Mouse (Mus musculus): ENCODE results near the gene B3galnt1. TPM values are rescaled to one million over a fixed set of nuclear protein-coding genes. Genes with fewer than 3 reads are reported as not detected.
"Not testable (repeated sequence)": the region's sequence is repeated elsewhere in the genome, so short reads cannot be mapped to it uniquely, and the experiment has no call there.

The B3galnt1 gene
- polyA plus RNA-seq, 1 experiment from 2014 or later = 38.9 TPM

GRCm38 (mm10) chr3:69575577-69575976, 23.2 kb downstream of the B3galnt1 start:
- Histone ChIP-seq H3K9me3 (ENCODE audit: low read length) (no peaks in the 10 kb centered on the region), H3K36me3 (ENCODE audit: insufficient read depth, low read length) (peaks cover 26% of the 10 kb centered on the region), H3K4me1 (ENCODE audit: insufficient read depth, low read length) (no peaks in the 10 kb centered on the region), H3K27me3 (ENCODE audit: insufficient read depth, low read length) (no peaks in the 10 kb centered on the region), H3K4me3 (ENCODE audit: low read length) (no peak overlapping the region), H3K9ac (replicated peaks; ENCODE audit: low read length) (no peak overlapping the region), H3K4me2 (replicated peaks; ENCODE audit: low read depth, low read length) (no peak overlapping the region), H3K27ac (ENCODE audit: low read length) (no peak overlapping the region)
- ATAC-seq (ENCODE audit: low FRiP score, low TSS enrichment) = no peak
- 93% methylated on average over 11 of the region's 11 CpGs for WGBS

GRCm38 (mm10) chr3:69572561-69572960, 26.2 kb downstream of the B3galnt1 start:
- H3K9me3 ChIP-seq (ENCODE audit: low read length) = no peaks in the 10 kb centered on the region
- H3K9ac ChIP-seq (replicated peaks; ENCODE audit: low read length) = no peak overlapping the region
- no peaks in the 10 kb centered on the region for H3K4me1 ChIP-seq (ENCODE audit: insufficient read depth, low read length)
- H3K27me3 ChIP-seq (ENCODE audit: insufficient read depth, low read length) = no peaks in the 10 kb centered on the region
- no peak overlapping the region for H3K4me2 ChIP-seq (replicated peaks; ENCODE audit: low read depth, low read length)
- WGBS = 90% methylated on average over 5 of the region's 5 CpGs
- no peak overlapping the region for H3K4me3 ChIP-seq (ENCODE audit: low read length)
- H3K27ac ChIP-seq (ENCODE audit: low read length) = no peak overlapping the region
- peaks cover 19% of the 10 kb centered on the region for H3K36me3 ChIP-seq (ENCODE audit: insufficient read depth, low read length)
- no peak for ATAC-seq (ENCODE audit: low FRiP score, low TSS enrichment)

GRCm38 (mm10) chr3:69565586-69565985, 33.2 kb downstream of the B3galnt1 start:
- H3K4me1 ChIP-seq (ENCODE audit: insufficient read depth, low read length); H3K27ac ChIP-seq (ENCODE audit: low read length); H3K27me3 ChIP-seq (ENCODE audit: insufficient read depth, low read length); H3K4me3 ChIP-seq (ENCODE audit: low read length); H3K9me3 ChIP-seq (ENCODE audit: low read length); ATAC-seq (ENCODE audit: low FRiP score, low TSS enrichment); H3K9ac ChIP-seq (replicated peaks; ENCODE audit: low read length); H3K36me3 ChIP-seq (ENCODE audit: insufficient read depth, low read length); H3K4me2 ChIP-seq (replicated peaks; ENCODE audit: low read depth, low read length): not testable (repeated sequence)
- WGBS = 86% methylated on average over 1 of the region's 1 CpGs

GRCm38 (mm10) chr3:69563406-69563805, 35.4 kb downstream of the B3galnt1 start:
- Histone ChIP-seq H3K4me1 (ENCODE audit: insufficient read depth, low read length) (peaks cover 3% of the 10 kb centered on the region; the same call in 1 of the 2 replicates), H3K9me3 (ENCODE audit: low read length) (0 out of 2 replicates have a peak, but pooled peaks cover 2% of the 10 kb centered on the region), H3K9ac (replicated peaks; ENCODE audit: low read length) (no peak overlapping the region), H3K4me2 (replicated peaks; ENCODE audit: low read depth, low read length) (no peak overlapping the region), H3K4me3 (ENCODE audit: low read length) (no peak overlapping the region), H3K27me3 (ENCODE audit: insufficient read depth, low read length) (no peaks in the 10 kb centered on the region), H3K36me3 (ENCODE audit: insufficient read depth, low read length) (no peaks in the 10 kb centered on the region), H3K27ac (ENCODE audit: low read length) (no peak overlapping the region)
- WGBS = 94% methylated on average over 4 of the region's 6 CpGs
- ATAC-seq (ENCODE audit: low FRiP score, low TSS enrichment) = no peak

- Histone ChIP-seq H3K36me3 (ENCODE audit: insufficient read depth, low read length) (no peaks in the 10 kb centered on the region), H3K4me1 (ENCODE audit: insufficient read depth, low read length) (peaks cover 3% of the 10 kb centered on the region; the same call in 1 of the 2 replicates), H3K9me3 (ENCODE audit: low read length) (0 out of 2 replicates have a peak, but pooled peaks cover 2% of the 10 kb centered on the region), H3K9ac (replicated peaks; ENCODE audit: low read length) (no peak overlapping the region), H3K4me3 (ENCODE audit: low read length) (no peak overlapping the region), H3K27me3 (ENCODE audit: insufficient read depth, low read length) (no peaks in the 10 kb centered on the region), H3K27ac (ENCODE audit: low read length) (no peak overlapping the region), H3K4me2 (replicated peaks; ENCODE audit: low read depth, low read length) (no peak overlapping the region)
- WGBS = 65% methylated on average over 5 of the region's 5 CpGs
- no peak; the same call in 1 of the 2 replicates for ATAC-seq (ENCODE audit: low FRiP score, low TSS enrichment)
Observed at GRCm38 (mm10) chr3:69561686-69562085, 37.1 kb downstream of the B3galnt1 start.

DNA sequence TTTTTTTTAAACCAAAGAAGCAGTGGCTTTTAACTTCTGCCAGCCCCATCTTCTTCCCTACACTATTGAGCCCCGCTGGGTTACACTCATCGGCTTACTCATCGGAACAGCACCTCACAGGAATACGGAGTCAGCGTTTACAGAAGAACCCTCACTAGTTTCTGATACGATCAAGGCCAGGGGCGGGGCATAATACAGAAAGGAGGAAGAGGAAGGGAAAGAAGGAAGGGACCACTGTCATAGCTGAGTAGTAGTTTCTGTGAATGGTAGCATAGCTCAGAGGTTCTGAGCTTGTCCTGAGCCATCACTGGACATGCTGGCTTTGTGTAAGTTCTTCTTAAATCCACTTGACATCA, 38.8 kb downstream of the B3galnt1 start:
- H3K27ac ChIP-seq (ENCODE audit: low read length) = no peak overlapping the region
- 67% methylated on average over 7 of the region's 7 CpGs for WGBS
- no peaks in the 10 kb centered on the region for H3K27me3 ChIP-seq (ENCODE audit: insufficient read depth, low read length)
- no peak for ATAC-seq (ENCODE audit: low FRiP score, low TSS enrichment)
- H3K4me1 ChIP-seq (ENCODE audit: insufficient read depth, low read length) = peaks cover 3% of the 10 kb centered on the region; the same call in 1 of the 2 replicates
- H3K4me3 ChIP-seq (ENCODE audit: low read length) = no peak overlapping the region
- H3K4me2 ChIP-seq (replicated peaks; ENCODE audit: low read depth, low read length) = no peak overlapping the region
- H3K36me3 ChIP-seq (ENCODE audit: insufficient read depth, low read length) = no peaks in the 10 kb centered on the region
- H3K9ac ChIP-seq (replicated peaks; ENCODE audit: low read length) = no peak overlapping the region
- 0 out of 2 replicates have a peak, but pooled peaks cover 2% of the 10 kb centered on the region for H3K9me3 ChIP-seq (ENCODE audit: low read length)

- Histone ChIP-seq H3K4me3 (ENCODE audit: low read length) (no peak overlapping the region), H3K9me3 (ENCODE audit: low read length) (no peaks in the 10 kb centered on the region), H3K4me2 (replicated peaks; ENCODE audit: low read depth, low read length) (no peak overlapping the region), H3K36me3 (ENCODE audit: insufficient read depth, low read length) (no peaks in the 10 kb centered on the region), H3K9ac (replicated peaks; ENCODE audit: low read length) (no peak overlapping the region), H3K27ac (ENCODE audit: low read length) (no peak overlapping the region; the same call in 1 of the 2 replicates), H3K27me3 (ENCODE audit: insufficient read depth, low read length) (no peaks in the 10 kb centered on the region), H3K4me1 (ENCODE audit: insufficient read depth, low read length) (peaks cover 3% of the 10 kb centered on the region; the same call in 1 of the 2 replicates)
- ATAC-seq (ENCODE audit: low FRiP score, low TSS enrichment) = peak; percentile 42; the same call in 1 of the 2 replicates
- 50% methylated on average over 6 of the region's 6 CpGs for WGBS
Observed at GRCm38 (mm10) chr3:69559316-69559974, 39.3 kb downstream of the B3galnt1 start.

GRCm38 (mm10) chr3:69556092-69556778, 42.5 kb downstream of the B3galnt1 start:
- no peak overlapping the region for H3K4me3 ChIP-seq (ENCODE audit: low read length)
- no peaks in the 10 kb centered on the region for H3K36me3 ChIP-seq (ENCODE audit: insufficient read depth, low read length)
- H3K4me2 ChIP-seq (replicated peaks; ENCODE audit: low read depth, low read length) = no peak overlapping the region
- H3K4me1 ChIP-seq (ENCODE audit: insufficient read depth, low read length) = peaks cover 3% of the 10 kb centered on the region; the same call in 1 of the 2 replicates
- 82% methylated on average over 12 of the region's 12 CpGs for WGBS
- H3K9me3 ChIP-seq (ENCODE audit: low read length) = no peaks in the 10 kb centered on the region
- H3K27me3 ChIP-seq (ENCODE audit: insufficient read depth, low read length) = no peaks in the 10 kb centered on the region
- H3K9ac ChIP-seq (replicated peaks; ENCODE audit: low read length) = no peak overlapping the region
- ATAC-seq (ENCODE audit: low FRiP score, low TSS enrichment) = no peak
- no peak overlapping the region for H3K27ac ChIP-seq (ENCODE audit: low read length)

DNA sequence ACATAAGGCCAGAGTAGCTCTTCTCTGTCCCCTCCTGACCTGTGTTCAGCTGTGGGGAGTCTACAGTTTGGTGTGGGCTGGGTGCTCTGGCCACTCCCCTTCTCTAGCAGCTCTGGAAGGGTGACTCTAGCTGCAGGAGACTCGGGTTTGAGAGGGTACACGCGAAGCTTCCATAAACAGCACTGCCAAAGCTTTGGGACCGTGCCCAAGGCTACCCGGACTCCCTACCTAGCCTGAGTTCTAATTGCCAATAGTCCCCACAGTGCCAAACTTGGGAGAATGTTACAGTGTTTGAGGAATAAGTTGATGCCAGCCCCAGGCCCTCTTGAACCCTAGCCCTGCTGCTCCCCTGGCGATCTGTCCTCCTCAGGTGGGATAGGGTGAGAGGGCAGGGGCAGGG, 43.2 kb downstream of the B3galnt1 start:
- no peaks in the 10 kb centered on the region for H3K36me3 ChIP-seq (ENCODE audit: insufficient read depth, low read length)
- H3K4me2 ChIP-seq (replicated peaks; ENCODE audit: low read depth, low read length) = no peak overlapping the region
- WGBS = 78% methylated on average over 6 of the region's 6 CpGs
- no peak overlapping the region for H3K9ac ChIP-seq (replicated peaks; ENCODE audit: low read length)
- no peaks in the 10 kb centered on the region for H3K27me3 ChIP-seq (ENCODE audit: insufficient read depth, low read length)
- no peaks in the 10 kb centered on the region for H3K9me3 ChIP-seq (ENCODE audit: low read length)
- no peak overlapping the region for H3K27ac ChIP-seq (ENCODE audit: low read length)
- ATAC-seq (ENCODE audit: low FRiP score, low TSS enrichment) = no peak
- H3K4me3 ChIP-seq (ENCODE audit: low read length) = no peak overlapping the region
- peaks cover 3% of the 10 kb centered on the region; the same call in 1 of the 2 replicates for H3K4me1 ChIP-seq (ENCODE audit: insufficient read depth, low read length)

DNA sequence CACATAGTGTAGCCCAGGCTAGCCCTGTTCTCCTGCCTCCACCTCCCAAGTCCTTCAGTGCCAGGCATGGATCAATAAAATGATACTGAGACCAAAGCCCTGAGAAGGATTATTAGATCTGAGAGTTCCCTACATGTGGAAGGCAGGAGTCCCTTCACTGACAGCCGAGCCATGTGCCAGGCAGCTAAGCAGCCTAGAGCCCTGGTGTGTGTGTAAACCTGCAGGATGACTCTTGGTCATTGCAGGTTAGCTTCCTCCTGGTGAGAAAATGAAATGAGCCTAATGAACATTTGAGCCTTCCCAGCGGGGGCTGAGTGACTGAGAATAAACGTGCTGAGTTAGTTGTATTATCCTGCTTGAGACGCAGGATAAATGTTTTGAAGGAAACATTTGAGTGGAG, 49.2 kb downstream of the B3galnt1 start:
- no peaks in the 10 kb centered on the region for H3K9me3 ChIP-seq (ENCODE audit: low read length)
- H3K36me3 ChIP-seq (ENCODE audit: insufficient read depth, low read length) = no peaks in the 10 kb centered on the region
- no peak overlapping the region for H3K4me3 ChIP-seq (ENCODE audit: low read length)
- no peaks in the 10 kb centered on the region for H3K27me3 ChIP-seq (ENCODE audit: insufficient read depth, low read length)
- H3K4me2 ChIP-seq (replicated peaks; ENCODE audit: low read depth, low read length) = no peak overlapping the region
- no peaks in the 10 kb centered on the region for H3K4me1 ChIP-seq (ENCODE audit: insufficient read depth, low read length)
- no peak overlapping the region for H3K27ac ChIP-seq (ENCODE audit: low read length)
- ATAC-seq (ENCODE audit: low FRiP score, low TSS enrichment) = no peak
- H3K9ac ChIP-seq (replicated peaks; ENCODE audit: low read length) = no peak overlapping the region
- 82% methylated on average over 4 of the region's 4 CpGs for WGBS
